Comparison of ENCODE assay signal across 7 mouse cellular contexts in the genomic region with DNA sequence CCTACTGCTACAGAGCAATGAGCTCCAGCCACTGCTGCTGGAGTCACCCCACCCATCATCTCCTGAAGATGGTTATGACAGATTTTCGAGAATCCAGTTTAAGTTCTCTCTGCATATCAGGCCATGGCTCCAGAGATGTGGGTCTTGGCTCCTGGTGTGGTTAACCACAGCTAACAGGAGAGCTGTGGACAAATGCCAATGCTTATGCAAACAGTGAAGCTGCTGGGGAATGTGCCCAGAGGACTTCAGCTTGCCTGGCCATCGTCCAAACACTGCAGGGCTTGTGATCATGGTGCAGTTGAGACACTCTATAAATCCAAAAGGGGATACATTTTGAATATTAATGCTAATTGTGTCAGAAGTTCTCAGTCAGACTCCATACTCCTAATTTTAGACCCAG.
A peak's percentile ranks its signal among the peaks of the same experiment; 100 is the strongest.
DNase-seq lines count a peak whose midpoint lies in the region; ATAC-seq and TF ChIP-seq lines count a peak whose summit lies in the region.

No protein-coding gene starts in this region.

- no peaks in the 10 kb centered on the region for H3K36me3 ChIP-seq in kidney, adult 2 months (ENCODE audit: control insufficient read depth, insufficient read depth, low read length)
- no peaks in the 10 kb centered on the region for H3K36me3 ChIP-seq in kidney, embryonic 16.5 days (ENCODE audit: insufficient read depth, low read length)
- no peaks in the 10 kb centered on the region for H3K36me3 ChIP-seq in heart, embryonic 16.5 days (ENCODE audit: control insufficient read depth, insufficient read depth)
- no peaks in the 10 kb centered on the region for H3K36me3 ChIP-seq in lung, postnatal 0 days (ENCODE audit: insufficient read depth, low read length)

- no peaks in the 10 kb centered on the region for H3K27me3 ChIP-seq in kidney, adult 2 months (replicated peaks; ENCODE audit: control insufficient read depth, insufficient read depth, low read length)
- no peaks in the 10 kb centered on the region for H3K27me3 ChIP-seq in kidney, embryonic 16.5 days (ENCODE audit: insufficient read depth, low read length)
- no peaks in the 10 kb centered on the region for H3K27me3 ChIP-seq in heart, embryonic 16.5 days (ENCODE audit: control insufficient read depth, insufficient read depth, low read length)
- H3K27me3 ChIP-seq in lung, postnatal 0 days (replicated peaks; ENCODE audit: insufficient read depth, low read length): no peaks in the 10 kb centered on the region

- H3K4me3 ChIP-seq in kidney, adult 2 months (ENCODE audit: insufficient read depth, low read depth, low read length): no peak overlapping the region
- H3K4me3 ChIP-seq in kidney, embryonic 16.5 days (ENCODE audit: low read length): no peak overlapping the region
- no peak overlapping the region for H3K4me3 ChIP-seq in heart, embryonic 16.5 days (ENCODE audit: low read length)
- no peak overlapping the region for H3K4me3 ChIP-seq in lung, postnatal 0 days (ENCODE audit: low read depth, low read length)

- DNase-seq in kidney, adult 2 months: peak; percentile 81
- DNase-seq in adrenal gland, adult 8-10 months: peak; percentile 19
- DNase-seq in lung, postnatal 0 days (ENCODE audit: low spot score): peak; percentile 82
- no peak for DNase-seq in spleen, postnatal 4 days (ENCODE audit: low spot score in 2 of 2)
- no peak for DNase-seq in gastrocnemius, adult 8-10 months (ENCODE audit: low spot score in 2 of 2)

- H3K4me1 ChIP-seq in kidney, adult 2 months (ENCODE audit: control insufficient read depth, insufficient read depth, low read length): no peaks in the 10 kb centered on the region
- H3K4me1 ChIP-seq in kidney, embryonic 16.5 days (ENCODE audit: insufficient read depth, low read length): no peaks in the 10 kb centered on the region
- H3K4me1 ChIP-seq in heart, embryonic 16.5 days (ENCODE audit: control insufficient read depth, insufficient read depth, low read length): peaks cover 4% of the 10 kb centered on the region; the same call in 1 of the 2 replicates
- no peaks in the 10 kb centered on the region for H3K4me1 ChIP-seq in lung, postnatal 0 days (ENCODE audit: insufficient read depth, low read depth, low read length)

- no peak for TF ChIP-seq EP300 in lung, postnatal 0 days (IDR thresholded peaks at IDR 0.05)

- TF ChIP-seq CTCF in kidney, adult 2 months (conservative IDR thresholded peaks at IDR 0.05; ENCODE audit: insufficient read depth, insufficient read length, low read depth, low read length): no peak
- TF ChIP-seq CTCF in lung, postnatal 0 days (IDR thresholded peaks at IDR 0.05): no peak

- WGBS in kidney, adult 2 months: 30% methylated on average over 2 of the region's 2 CpGs
- 73% methylated on average over 2 of the region's 2 CpGs for WGBS in kidney, embryonic 16.5 days
- WGBS in heart, embryonic 16.5 days: 28% methylated on average over 2 of the region's 2 CpGs
- WGBS in lung, postnatal 0 days: 13% methylated on average over 2 of the region's 2 CpGs

- H3K9me3 ChIP-seq in kidney, embryonic 16.5 days (ENCODE audit: low read length): no peaks in the 10 kb centered on the region
- H3K9me3 ChIP-seq in heart, embryonic 16.5 days (replicated peaks; ENCODE audit: control insufficient read depth, low read length): peaks cover 2% of the 10 kb centered on the region; the same call in 1 of the 2 replicates
- H3K9me3 ChIP-seq in lung, postnatal 0 days (ENCODE audit: low read length): no peaks in the 10 kb centered on the region

- no peak for TF ChIP-seq POLR2A in kidney, adult 2 months (IDR thresholded peaks at IDR 0.05; ENCODE audit: low read depth, low read length)

- no peak for ATAC-seq in kidney, embryonic 16.5 days (ENCODE audit: low FRiP score, low TSS enrichment)
- peak; percentile 49 for ATAC-seq in heart, embryonic 16.5 days (replicated peaks; ENCODE audit: extremely low read depth, insufficient read depth, low FRiP score)
- peak; percentile 48; the same call in 1 of the 2 replicates for ATAC-seq in lung, postnatal 0 days

- H3K27ac ChIP-seq in kidney, adult 2 months (ENCODE audit: insufficient read depth, low read depth, low read length): no peak overlapping the region
- H3K27ac ChIP-seq in kidney, embryonic 16.5 days (ENCODE audit: low read length): no peak overlapping the region
- H3K27ac ChIP-seq in heart, embryonic 16.5 days (ENCODE audit: low read length): 0 out of 2 replicates have a peak overlapping the region, but pooled peaks have one; percentile 1
- no peak overlapping the region for H3K27ac ChIP-seq in lung, postnatal 0 days (ENCODE audit: low read length)

- H3K4me2 ChIP-seq in kidney, embryonic 16.5 days (replicated peaks; ENCODE audit: low read depth, low read length): no peak overlapping the region
- H3K4me2 ChIP-seq in heart, embryonic 16.5 days (ENCODE audit: low read depth, low read length): no peak overlapping the region
- H3K4me2 ChIP-seq in lung, postnatal 0 days (replicated peaks; ENCODE audit: low read depth, low read length): no peak overlapping the region

- H3K9ac ChIP-seq in kidney, embryonic 16.5 days (replicated peaks; ENCODE audit: low read length): no peak overlapping the region
- H3K9ac ChIP-seq in heart, embryonic 16.5 days (ENCODE audit: low read length): no peak overlapping the region
- H3K9ac ChIP-seq in lung, postnatal 0 days (replicated peaks; ENCODE audit: low read depth): no peak overlapping the region

Comparison
In these comparisons a context has a peak if more than half of its experiments do, and no peak if none do; other contexts are left out.
1. DNase-seq: peak in kidney, adult 2 months (single experiment), adrenal gland, adult 8-10 months (single experiment) and lung, postnatal 0 days (single experiment); none in spleen, postnatal 4 days (0 of 2) and gastrocnemius, adult 8-10 months (0 of 2).